Comparison of ENCODE assay signal across 8 mouse cellular contexts in genomic region chr7:128246496-128247391, GRCm38 (mm10). TPM values are rescaled to one million over a fixed set of nuclear protein-coding genes. Genes with fewer than 3 reads are reported as not detected.
DNase-seq lines count a peak whose midpoint lies in the region; ATAC-seq and TF ChIP-seq lines count a peak whose summit lies in the region.

Gene Tgfb1i1, plus strand, starts transcription at chr7:128246812.

- peak within 1 kb of the TSS; percentile 61 for H3K4me2 ChIP-seq in hindbrain, embryonic 16.5 days (ENCODE audit: low read length)
- peak within 1 kb of the TSS; percentile 56 for H3K4me2 ChIP-seq in limb, embryonic 14.5 days (replicated peaks; ENCODE audit: low read depth, low read length, severe bottlenecking)
- peak within 1 kb of the TSS; percentile 64 for H3K4me2 ChIP-seq in midbrain, embryonic 16.5 days (ENCODE audit: low read length)

- H3K27me3 ChIP-seq in hindbrain, embryonic 16.5 days (replicated peaks; ENCODE audit: control insufficient read depth, insufficient read depth, low read length): no peaks in the 10 kb centered on the region
- H3K27me3 ChIP-seq in limb, embryonic 14.5 days (ENCODE audit: control insufficient read depth, insufficient read depth, low read length): no peaks in the 10 kb centered on the region
- 0 out of 2 replicates have a peak, but pooled peaks cover 3% of the 10 kb centered on the region for H3K27me3 ChIP-seq in midbrain, embryonic 16.5 days (ENCODE audit: control insufficient read depth, insufficient read depth, low read depth, low read length)

- TF ChIP-seq POLR2A in limb, embryonic 14.5 days (IDR thresholded peaks at IDR 0.05; ENCODE audit: borderline replicate concordance, extremely low read depth, insufficient read depth, insufficient read length): no peak; the same call in 1 of the 2 replicates

- no peak for DNase-seq in layer of hippocampus, adult 8-10 months (ENCODE audit: low spot score in 2 of 2)
- DNase-seq in layer of hippocampus, adult 11-12 months (ENCODE audit: low spot score): no peak
- peak; percentile 66 for DNase-seq in embryo, embryonic 10.5 days (ENCODE audit: low spot score)
- peak; percentile 45 to 51 for DNase-seq in gastrocnemius, adult 8-10 months (ENCODE audit: low spot score in 2 of 2)
- DNase-seq in limb, embryonic 14.5 days (ENCODE audit: low spot score): peak; percentile 76
- DNase-seq in urinary bladder, postnatal 14 days (ENCODE audit: low spot score): peak; percentile 67

- WGBS in hindbrain, embryonic 16.5 days: 2% methylated on average over 27 of the region's 30 CpGs
- under 1% methylated on average over 21 of the region's 30 CpGs for WGBS in limb, embryonic 14.5 days
- WGBS in midbrain, embryonic 16.5 days: under 1% methylated on average over 26 of the region's 30 CpGs

- peak within 1 kb of the TSS; percentile 59 for H3K9ac ChIP-seq in hindbrain, embryonic 16.5 days (ENCODE audit: low read depth, low read length)
- peak within 1 kb of the TSS; percentile 61 for H3K9ac ChIP-seq in limb, embryonic 14.5 days (ENCODE audit: low read depth, low read length, severe bottlenecking)
- H3K9ac ChIP-seq in midbrain, embryonic 16.5 days (ENCODE audit: low read depth, low read length): peak within 1 kb of the TSS; percentile 68

- peak within 1 kb of the TSS; percentile 59 for H3K27ac ChIP-seq in hindbrain, embryonic 16.5 days (ENCODE audit: low read depth, low read length)
- H3K27ac ChIP-seq in limb, embryonic 14.5 days (replicated peaks; ENCODE audit: low read depth, low read length): peak within 1 kb of the TSS; percentile 79
- H3K27ac ChIP-seq in midbrain, embryonic 16.5 days (ENCODE audit: low read length): peak within 1 kb of the TSS; percentile 75

- H3K4me1 ChIP-seq in hindbrain, embryonic 16.5 days (ENCODE audit: control insufficient read depth, insufficient read depth, low read depth, low read length): peaks cover 8% of the 10 kb centered on the region
- H3K4me1 ChIP-seq in limb, embryonic 14.5 days (ENCODE audit: control insufficient read depth, insufficient read depth, low read length): peaks cover 18% of the 10 kb centered on the region
- peaks cover 14% of the 10 kb centered on the region for H3K4me1 ChIP-seq in midbrain, embryonic 16.5 days (ENCODE audit: control insufficient read depth, insufficient read depth, low read length)

- H3K36me3 ChIP-seq in hindbrain, embryonic 16.5 days (ENCODE audit: control insufficient read depth, insufficient read depth, low read length): peaks cover 8% of the 10 kb centered on the region
- peaks cover 43% of the 10 kb centered on the region for H3K36me3 ChIP-seq in limb, embryonic 14.5 days (ENCODE audit: control insufficient read depth, insufficient read depth, low read length)
- H3K36me3 ChIP-seq in midbrain, embryonic 16.5 days (ENCODE audit: control insufficient read depth, insufficient read depth, low read length): peaks cover 15% of the 10 kb centered on the region

- peak; percentile 70 for ATAC-seq in hindbrain, embryonic 16.5 days
- ATAC-seq in limb, embryonic 14.5 days (ENCODE audit: low FRiP score, low read depth): peak; percentile 76
- peak; percentile 61 for ATAC-seq in midbrain, embryonic 16.5 days

- H3K4me3 ChIP-seq in hindbrain, embryonic 16.5 days (ENCODE audit: low read length): peak within 1 kb of the TSS; percentile 40
- peak within 1 kb of the TSS; percentile 45 for H3K4me3 ChIP-seq in limb, embryonic 14.5 days (replicated peaks; ENCODE audit: low read length)
- H3K4me3 ChIP-seq in midbrain, embryonic 16.5 days (ENCODE audit: low read depth, low read length): peak within 1 kb of the TSS; percentile 44

- H3K9me3 ChIP-seq in hindbrain, embryonic 16.5 days (ENCODE audit: control insufficient read depth, low read length): no peaks in the 10 kb centered on the region
- H3K9me3 ChIP-seq in limb, embryonic 14.5 days (ENCODE audit: control insufficient read depth, low read length): no peaks in the 10 kb centered on the region
- H3K9me3 ChIP-seq in midbrain, embryonic 16.5 days (replicated peaks; ENCODE audit: control insufficient read depth, low read length, poor library complexity, severe bottlenecking): no peaks in the 10 kb centered on the region

RNA-seq across cellular contexts. Expression of gene Tgfb1i1, which starts in this region (rescaled TPM):
- total RNA-seq in layer of hippocampus, adult 8-10 months (2022): 10 to 100 TPM; 13.2 to 16.4 (median 13.6) TPM
- 1 to 10 TPM; 3.3 to 4.1 (median 3.6) TPM for total RNA-seq in gastrocnemius, adult 8-10 months (2022)
- polyA plus RNA-seq in hindbrain, embryonic 16.5 days (2015; fragmentation: Nextera tagmentation; extraction: Ambion mirVana): 27.8 and 34.6 TPM in 2 replicates
- polyA plus RNA-seq in limb, embryonic 14.5 days (2012; rRNA removed): 46.0 and 55.5 TPM in 2 replicates
- polyA plus RNA-seq in limb, embryonic 14.5 days (2014; fragmentation: Nextera tagmentation; extraction: Ambion mirVana): 51.2 and 55.4 TPM in 2 replicates
- 22.0 and 23.3 TPM in 2 replicates for polyA plus RNA-seq in midbrain, embryonic 16.5 days (2015; fragmentation: Nextera tagmentation; extraction: Ambion mirVana)

Comparison
In these comparisons a context has a peak if more than half of its experiments do, and no peak if none do; other contexts are left out.
1. DNase-seq: peak in embryo, embryonic 10.5 days (single experiment), gastrocnemius, adult 8-10 months (2 of 2), limb, embryonic 14.5 days (single experiment) and urinary bladder, postnatal 14 days (single experiment); none in layer of hippocampus, adult 8-10 months (0 of 2) and layer of hippocampus, adult 11-12 months (single experiment).
2. Peak in every context shown above with its lines, with median percentiles within 50 percentile points of each other: ATAC-seq, H3K27ac ChIP-seq, H3K4me2 ChIP-seq, H3K4me3 ChIP-seq and H3K9ac ChIP-seq.